Mouse (Mus musculus) neural tube, embryonic 12.5 days (tissue): ENCODE measurements around the gene Pard3. TPM values are rescaled to one million over a fixed set of nuclear protein-coding genes. Genes with fewer than 3 reads are reported as not detected.

Experiments
- ATAC-seq: fragments of 200-750 bp; cut with Nextera tagmentation; 2 replicates; pipeline ENCODE4 v1.8.0; 2017; ENCODE audit warnings: low read depth, mild to moderate bottlenecking, moderate TSS enrichment, moderate library complexity; ENCODE audit not compliant: low FRiP score
- H3K27ac ChIP-seq: fragments of 300-500 bp; sonication (generic); 2 replicates; pipeline ENCODE4 v1.5.1; 2016
- H3K27me3 ChIP-seq: fragments of 300-500 bp; sonication (generic); replicated peaks from 2 replicates; pipeline ENCODE4 v1.6.1; 2016; ENCODE audit warnings: mild to moderate bottlenecking
- H3K36me3 ChIP-seq: fragments of 300-500 bp; sonication (generic); 2 replicates; pipeline ENCODE4 v1.6.1; 2016; ENCODE audit warnings: mild to moderate bottlenecking
- H3K4me1 ChIP-seq: fragments of 300-500 bp; sonication (generic); 2 replicates; pipeline ENCODE4 v1.6.1; 2016
- H3K4me2 ChIP-seq: fragments of 300-500 bp; sonication (generic); replicated peaks from 2 replicates; pipeline ENCODE4 v1.6.1; 2016; ENCODE audit warnings: mild to moderate bottlenecking
- H3K4me3 ChIP-seq: fragments of 300-500 bp; sonication (generic); 2 replicates; pipeline ENCODE4 v1.5.1; 2016
- H3K9ac ChIP-seq: fragments of 300-500 bp; sonication (generic); 2 replicates; pipeline ENCODE4 v1.6.1; 2016; ENCODE audit warnings: mild to moderate bottlenecking
- H3K9me3 ChIP-seq: fragments of 300-500 bp; sonication (generic); 2 replicates; pipeline ENCODE4 v1.6.1; 2016; ENCODE audit warnings: mild to moderate bottlenecking
- WGBS: fragments of 180-500 bp; shearing (Covaris S2); methylation state at CpG from one replicate; pipeline ENCODE4 v1.1.7; 2016; 5-methylcytosine and 5-hydroxymethylcytosine counted together
- polyA plus RNA-seq: library from polyadenylated mRNA; unstranded; fragments of >200 nt; fragmentation: Nextera tagmentation; extraction: Ambion mirVana; gene quantifications from 2 replicates; pipeline ENCODE4 v1.2.1, GENCODE M21; 2016

The Pard3 gene
- polyA plus RNA-seq, 1 experiment from 2014 or later: 41.1 TPM

GRCm38 (mm10) chr8:127603062-127603461, 539.4 kb downstream of the Pard3 start:
- Histone ChIP-seq H3K9ac (no peak overlapping the region), H3K4me3 (no peak overlapping the region), H3K4me1 (no peaks in the 10 kb centered on the region), H3K36me3 (peaks cover 6% of the 10 kb centered on the region; the same call in 1 of the 2 replicates), H3K27ac (no peak overlapping the region), H3K9me3 (no peaks in the 10 kb centered on the region), H3K4me2 (no peak overlapping the region), H3K27me3 (no peaks in the 10 kb centered on the region)
- no peak for ATAC-seq
- 98% methylated on average over 15 of the region's 15 CpGs for WGBS

- Histone ChIP-seq H3K27me3 (no peaks in the 10 kb centered on the region), H3K36me3 (peaks cover 7% of the 10 kb centered on the region; the same call in 1 of the 2 replicates), H3K4me1 (no peaks in the 10 kb centered on the region), H3K4me3 (no peak overlapping the region), H3K9me3 (no peaks in the 10 kb centered on the region), H3K27ac (no peak overlapping the region), H3K9ac (no peak overlapping the region), H3K4me2 (no peak overlapping the region)
- ATAC-seq: no peak
- 76% methylated on average over 7 of the region's 7 CpGs for WGBS
These were observed 545.0 kb downstream of the Pard3 start for GRCm38 (mm10) chr8:127608541-127609270.

GRCm38 (mm10) chr8:127609316-127609715, 545.6 kb downstream of the Pard3 start:
- no peaks in the 10 kb centered on the region for H3K27me3 ChIP-seq
- no peak overlapping the region for H3K4me3 ChIP-seq
- no peaks in the 10 kb centered on the region for H3K9me3 ChIP-seq
- H3K27ac ChIP-seq: no peak overlapping the region
- 89% methylated on average over 10 of the region's 10 CpGs for WGBS
- peaks cover 7% of the 10 kb centered on the region; the same call in 1 of the 2 replicates for H3K36me3 ChIP-seq
- no peak overlapping the region for H3K9ac ChIP-seq
- H3K4me2 ChIP-seq: no peak overlapping the region
- H3K4me1 ChIP-seq: no peaks in the 10 kb centered on the region
- ATAC-seq: no peak

- ATAC-seq: no peak
- Histone ChIP-seq H3K9me3 (no peaks in the 10 kb centered on the region), H3K4me2 (no peak overlapping the region), H3K4me3 (no peak overlapping the region), H3K27ac (no peak overlapping the region), H3K9ac (no peak overlapping the region), H3K4me1 (no peaks in the 10 kb centered on the region), H3K36me3 (peaks cover 7% of the 10 kb centered on the region; the same call in 1 of the 2 replicates), H3K27me3 (no peaks in the 10 kb centered on the region)
- WGBS: 59% methylated on average over 4 of the region's 4 CpGs
These were observed 550.5 kb downstream of the Pard3 start for GRCm38 (mm10) chr8:127614206-127614605.

GRCm38 (mm10) chr8:127616681-127617080, 553.0 kb downstream of the Pard3 start:
- H3K9ac ChIP-seq: no peak overlapping the region
- ATAC-seq: no peak
- H3K4me1 ChIP-seq: no peaks in the 10 kb centered on the region
- no peaks in the 10 kb centered on the region for H3K9me3 ChIP-seq
- no peak overlapping the region for H3K27ac ChIP-seq
- no peaks in the 10 kb centered on the region for H3K36me3 ChIP-seq
- H3K4me2 ChIP-seq: no peak overlapping the region
- 59% methylated on average over 2 of the region's 2 CpGs for WGBS
- H3K4me3 ChIP-seq: no peak overlapping the region
- no peaks in the 10 kb centered on the region for H3K27me3 ChIP-seq

- no peak overlapping the region for H3K4me3 ChIP-seq
- no peaks in the 10 kb centered on the region for H3K4me1 ChIP-seq
- H3K27me3 ChIP-seq: no peaks in the 10 kb centered on the region
- no peak for ATAC-seq
- H3K36me3 ChIP-seq: no peaks in the 10 kb centered on the region
- H3K9me3 ChIP-seq: no peaks in the 10 kb centered on the region
- H3K27ac ChIP-seq: no peak overlapping the region
- no peak overlapping the region for H3K9ac ChIP-seq
- 89% methylated on average over 3 of the region's 3 CpGs for WGBS
- no peak overlapping the region for H3K4me2 ChIP-seq
These were observed 558.4 kb downstream of the Pard3 start for GRCm38 (mm10) chr8:127622137-127622536.

GRCm38 (mm10) chr8:127638232-127639087, 574.8 kb downstream of the Pard3 start:
- H3K27ac ChIP-seq: no peak overlapping the region
- no peaks in the 10 kb centered on the region for H3K27me3 ChIP-seq
- WGBS: 90% methylated on average over 9 of the region's 9 CpGs
- no peaks in the 10 kb centered on the region for H3K4me1 ChIP-seq
- H3K4me2 ChIP-seq: no peak overlapping the region
- ATAC-seq: no peak
- no peaks in the 10 kb centered on the region for H3K36me3 ChIP-seq
- H3K9me3 ChIP-seq: no peaks in the 10 kb centered on the region
- H3K4me3 ChIP-seq: no peak overlapping the region
- no peak overlapping the region for H3K9ac ChIP-seq

GRCm38 (mm10) chr8:127639088-127639453, 575.4 kb downstream of the Pard3 start:
- no peak overlapping the region for H3K27ac ChIP-seq
- WGBS: 93% methylated on average over 4 of the region's 4 CpGs

GRCm38 (mm10) chr8:127655559-127655958, 591.9 kb downstream of the Pard3 start:
- Histone ChIP-seq H3K9me3 (no peaks in the 10 kb centered on the region), H3K4me3 (no peak overlapping the region), H3K4me1 (no peaks in the 10 kb centered on the region)

More at GRCm38 (mm10) chr8:127639088-127639453, 575.4 kb downstream of the Pard3 start:
- Histone ChIP-seq H3K27me3 (no peaks in the 10 kb centered on the region), H3K9ac (no peak overlapping the region), H3K36me3 (no peaks in the 10 kb centered on the region), H3K4me2 (no peak overlapping the region), H3K4me1 (no peaks in the 10 kb centered on the region), H3K4me3 (no peak overlapping the region), H3K9me3 (no peaks in the 10 kb centered on the region)
- ATAC-seq: no peak

More at GRCm38 (mm10) chr8:127655559-127655958, 591.9 kb downstream of the Pard3 start:
- Histone ChIP-seq H3K4me2 (no peak overlapping the region), H3K27ac (no peak overlapping the region), H3K9ac (no peak overlapping the region), H3K27me3 (no peaks in the 10 kb centered on the region), H3K36me3 (no peaks in the 10 kb centered on the region)
- no peak for ATAC-seq
- 91% methylated on average over 3 of the region's 3 CpGs for WGBS

Other genes with a start within 250 kb of the Pard3 start
- 188 and 189 TPM in 2 replicates for gene Tomm20, start 118.0 kb upstream of the Pard3 start, polyA plus RNA-seq
- gene Rbm34, start 92.8 kb upstream of the Pard3 start, polyA plus RNA-seq: 29.7 and 33.5 TPM in 2 replicates